Mouse (Mus musculus) T-cell, adult 2 months (primary cell): ENCODE measurements around the gene Olfr905.

Experiments
- DNase-seq: peaks from one replicate; pipeline ENCODE4 v3.0.0; 2022; ENCODE audit warnings: low spot score

Gene Olfr905

DNA sequence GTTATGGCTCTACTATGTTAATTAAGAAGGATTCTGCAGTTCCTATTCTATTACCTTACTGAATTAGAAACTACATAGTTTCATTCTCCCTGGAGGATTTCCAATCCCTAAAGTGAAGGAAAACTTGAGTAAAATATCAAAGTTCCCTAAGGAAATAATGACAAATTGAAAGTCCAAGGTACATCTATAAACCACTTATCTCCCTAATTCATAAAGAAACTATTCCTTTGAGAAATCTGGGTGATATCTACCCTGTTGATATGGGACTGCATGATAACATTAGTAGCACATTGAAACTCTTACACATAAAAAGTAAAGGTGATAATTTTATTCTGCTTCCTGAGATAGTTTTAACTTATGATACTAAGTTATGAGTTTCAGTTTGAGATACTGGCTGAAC lies at the start of gene Olfr905:
TSS of gene Olfr905 (plus strand) at position 301 of the 400 bp plus-strand sequence.
- no peak for DNase-seq

DNA sequence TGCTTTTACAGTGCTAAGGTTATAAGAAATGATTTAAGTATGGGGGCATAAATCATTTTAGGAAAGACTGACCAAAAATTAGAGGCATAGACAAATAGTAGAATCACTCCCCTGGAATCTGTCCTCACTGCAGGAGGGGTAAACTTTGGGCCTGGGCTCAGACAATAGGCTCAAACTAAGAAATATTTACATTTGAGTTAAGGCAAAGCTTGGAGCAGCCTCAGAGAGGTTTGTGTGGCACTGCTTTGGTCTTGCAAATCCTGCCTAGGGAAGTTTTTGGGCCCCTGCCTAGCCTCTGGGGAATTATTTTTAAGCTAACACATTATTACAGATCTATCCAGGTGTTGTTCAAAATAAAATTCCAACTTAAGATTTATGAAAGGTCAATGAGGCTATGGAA lies 47.1 kb upstream of the Olfr905 start:
- DNase-seq = no peak

DNA sequence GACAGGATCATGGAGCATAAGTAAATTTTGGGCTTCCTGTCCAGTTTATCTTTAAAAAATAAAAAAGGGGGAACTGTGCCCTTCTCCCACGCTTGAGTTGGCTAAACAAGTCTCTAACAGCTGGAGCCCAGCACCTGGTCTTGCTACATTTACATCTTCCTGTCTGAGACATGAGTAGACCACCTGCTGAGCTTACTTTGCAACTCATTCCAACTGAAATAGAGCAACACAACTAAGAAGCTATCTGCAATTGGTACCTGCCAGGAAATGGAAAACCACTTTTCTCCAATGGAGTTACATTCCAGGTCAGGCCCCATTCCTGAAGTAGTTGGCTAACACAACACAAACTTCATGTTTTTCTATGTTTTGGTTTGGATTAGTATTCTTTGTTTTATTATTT lies 43.9 kb upstream of the Olfr905 start:
- DNase-seq = no peak

DNA sequence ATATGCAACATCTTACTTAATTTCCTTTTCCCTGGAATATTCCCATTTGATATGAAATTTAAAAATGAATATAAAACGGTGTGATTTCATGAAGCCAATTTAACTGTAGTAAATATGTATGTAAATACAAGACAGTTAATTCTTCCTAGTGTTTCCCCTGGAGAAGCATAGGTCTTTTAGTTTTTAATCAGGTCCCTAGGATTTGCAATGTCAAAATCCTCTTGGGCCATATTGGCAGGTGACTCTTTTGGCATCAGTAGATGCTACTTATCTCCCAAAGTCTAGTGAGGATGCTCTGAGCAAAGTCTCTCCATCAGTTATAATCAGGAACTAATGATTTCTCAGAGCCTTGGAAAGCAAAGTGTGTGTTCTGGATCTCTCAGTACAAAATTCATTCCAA lies 41.8 kb upstream of the Olfr905 start, which contains the start of gene Olfr901:
TSS of gene Olfr901 (plus strand) at position 301 of the 400 bp plus-strand sequence.
- DNase-seq = no peak

GRCm38 (mm10) chr9:38447352-38447751 lies 23.6 kb upstream of the Olfr905 start, which contains the start of gene Olfr902:
TSS of gene Olfr902 (plus strand) at chr9:38447652.
- DNase-seq = no peak

- DNase-seq = no peak
These were observed 8.1 kb upstream of the Olfr905 start, which contains the start of gene Olfr904 for GRCm38 (mm10) chr9:38462844-38463243. TSS of gene Olfr904 (plus strand) at chr9:38463144.

- no peak for DNase-seq
These were observed 15.9 kb downstream of the Olfr905 start, which contains the start of gene Olfr906 for GRCm38 (mm10) chr9:38486785-38487184. TSS of gene Olfr906 (plus strand) at chr9:38487085.

DNA sequence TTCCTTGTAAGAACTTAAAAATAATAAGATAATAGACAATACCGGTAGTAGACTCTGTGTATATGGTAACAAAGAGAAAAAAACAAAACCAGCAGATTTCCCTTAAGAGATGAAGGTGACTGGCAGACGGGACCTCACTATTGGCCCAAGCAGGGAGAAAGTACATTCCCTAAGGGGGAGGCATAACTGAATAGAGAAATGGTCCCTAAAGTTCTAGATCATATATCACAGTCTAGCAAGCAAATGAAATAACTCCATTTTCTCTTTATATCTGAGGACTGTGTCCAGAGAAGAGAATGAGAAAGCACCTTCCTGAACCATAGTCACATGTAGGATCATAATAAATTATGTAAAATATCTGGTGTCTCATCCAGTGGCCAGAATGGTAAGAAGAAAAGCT lies 24.6 kb downstream of the Olfr905 start, which contains the start of gene Olfr907:
TSS of gene Olfr907 (plus strand) at position 301 of the 400 bp plus-strand sequence.
- no peak for DNase-seq

DNA sequence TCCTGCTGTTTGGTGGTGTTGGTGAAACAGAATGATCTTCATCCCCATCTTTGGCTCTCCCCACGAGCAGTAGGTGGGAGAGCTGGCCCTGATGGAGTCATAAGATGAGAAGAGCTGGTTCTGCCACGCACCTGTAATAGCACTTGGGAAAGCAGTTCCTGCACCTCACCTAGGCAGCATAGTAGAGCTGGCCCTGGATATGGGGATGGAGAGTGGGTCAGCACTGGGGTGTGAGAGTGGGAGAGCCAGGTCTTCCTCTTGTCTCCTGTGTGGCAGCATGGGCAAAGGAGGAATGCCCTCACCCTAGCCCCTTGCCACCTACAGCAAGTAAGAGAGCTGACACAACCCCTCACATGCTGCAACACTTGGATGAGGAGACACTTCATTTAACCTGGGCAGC lies 41.4 kb downstream of the Olfr905 start:
- no peak for DNase-seq

DNA sequence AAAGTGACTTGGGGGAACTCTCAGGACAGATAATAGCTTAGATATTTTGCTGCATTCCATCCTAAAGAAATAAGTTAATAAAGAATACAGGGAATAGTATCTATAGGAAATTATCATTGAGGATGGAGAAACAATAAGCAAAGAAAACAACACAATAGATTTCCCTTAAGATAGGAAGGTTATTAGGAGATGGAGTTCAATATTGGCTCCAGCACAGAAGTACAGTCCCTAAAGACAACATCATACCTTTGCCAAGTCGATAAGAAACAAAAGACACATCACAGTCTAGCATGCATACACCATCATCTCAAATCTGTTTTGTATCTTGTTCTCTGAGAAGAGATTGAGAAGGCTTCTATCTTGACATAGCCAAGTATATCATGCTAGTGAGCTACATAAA lies 50.4 kb downstream of the Olfr905 start, which contains the start of gene Olfr911-ps1:
TSS of gene Olfr911-ps1 (plus strand) at position 301 of the 400 bp plus-strand sequence.
- no peak for DNase-seq
